Mouse (Mus musculus): ENCODE measurements around the gene Tns1.

DNA sequence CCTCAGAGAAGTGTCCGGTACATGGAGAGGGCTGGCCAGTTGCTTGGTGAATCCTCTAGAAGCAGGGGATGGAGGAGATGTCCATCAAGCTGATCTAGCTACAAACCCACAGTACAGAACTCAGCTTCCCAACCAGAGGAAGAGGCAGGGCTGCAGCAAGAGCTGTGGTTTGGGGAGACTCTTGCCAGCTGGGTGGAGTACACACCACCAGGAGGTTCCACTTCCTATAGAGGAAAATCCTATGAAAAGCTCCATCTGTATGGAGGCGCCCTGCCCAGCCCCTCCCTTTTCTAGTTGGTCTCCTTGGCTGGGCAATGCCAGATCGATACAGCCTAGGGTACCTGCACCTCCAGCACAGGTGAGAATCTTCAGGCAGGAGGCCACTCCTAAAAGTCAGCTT lies 57.7 kb downstream of the Tns1 start:
- TF ChIP-seq CTCF (IDR thresholded peaks at IDR 0.05; ENCODE audit: low read depth, low read length): no peak
- no peak for TF ChIP-seq POLR2A (IDR thresholded peaks at IDR 0.05; ENCODE audit: borderline replicate concordance, low read depth, low read length)

Measured in bone marrow macrophage, adult 2 months (primary cell).